Mouse (Mus musculus) brown adipose tissue, adult 24 weeks (tissue): ENCODE measurements around the gene Bora. TPM values are rescaled to one million over a fixed set of nuclear protein-coding genes. Genes with fewer than 3 reads are reported as not detected.

Experiments
- H3K27ac ChIP-seq: fragments of 200-500 bp; replicated peaks from 2 replicates; pipeline ENCODE4 v1.5.1; 2012; ENCODE audit warnings: low read depth, mild to moderate bottlenecking, low read length
- H3K4me1 ChIP-seq: fragments of 200-500 bp; 2 replicates; pipeline ENCODE4 v1.6.1; 2012; ENCODE audit warnings: low read length, mixed read lengths; ENCODE audit not compliant: control insufficient read depth, insufficient read depth, insufficient read length
- H3K4me3 ChIP-seq: fragments of 200-500 bp; 2 replicates; pipeline ENCODE4 v1.5.1; 2012; ENCODE audit warnings: low read depth, mild to moderate bottlenecking, low read length, moderate library complexity; ENCODE audit not compliant: insufficient read depth
- polyA plus RNA-seq: library from polyadenylated mRNA; stranded (reverse); fragments of >200 nt; gene quantifications from 2 replicates; pipeline ENCODE4 v1.2.4, GENCODE M21; 2012; ENCODE audit not compliant: missing spikeins, insufficient read depth, insufficient read length

Bora gene
- polyA plus RNA-seq, 1 experiment: 2.2 TPM

- peaks cover 12% of the 10 kb centered on the region for H3K4me1 ChIP-seq
- H3K27ac ChIP-seq: no peak overlapping the region
- no peak overlapping the region for H3K4me3 ChIP-seq
These were observed 2.5 kb upstream of the Bora start for GRCm38 (mm10) chr14:99043499-99043898.

DNA sequence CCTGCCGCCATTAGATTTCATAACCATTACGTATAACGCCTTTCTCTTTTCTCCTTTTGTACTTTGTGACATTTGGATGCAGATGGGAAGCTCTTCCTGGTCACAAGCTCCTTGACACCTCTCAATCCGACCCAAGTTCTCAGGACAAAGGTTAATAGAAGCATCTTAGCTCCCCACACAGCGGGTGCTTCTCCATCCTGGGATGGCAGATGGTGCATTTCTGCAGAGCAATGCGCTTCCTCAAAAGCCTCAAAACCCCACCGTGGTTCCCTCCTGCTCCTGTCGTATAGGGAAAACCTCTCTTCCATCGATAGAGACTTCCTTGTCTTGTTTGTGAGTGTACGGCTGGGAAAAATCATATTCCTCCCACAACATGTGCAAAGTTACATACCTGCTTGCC is 1.9 kb upstream of the Bora start:
- H3K4me1 ChIP-seq: peaks cover 12% of the 10 kb centered on the region
- H3K4me3 ChIP-seq: no peak overlapping the region
- no peak overlapping the region for H3K27ac ChIP-seq

DNA sequence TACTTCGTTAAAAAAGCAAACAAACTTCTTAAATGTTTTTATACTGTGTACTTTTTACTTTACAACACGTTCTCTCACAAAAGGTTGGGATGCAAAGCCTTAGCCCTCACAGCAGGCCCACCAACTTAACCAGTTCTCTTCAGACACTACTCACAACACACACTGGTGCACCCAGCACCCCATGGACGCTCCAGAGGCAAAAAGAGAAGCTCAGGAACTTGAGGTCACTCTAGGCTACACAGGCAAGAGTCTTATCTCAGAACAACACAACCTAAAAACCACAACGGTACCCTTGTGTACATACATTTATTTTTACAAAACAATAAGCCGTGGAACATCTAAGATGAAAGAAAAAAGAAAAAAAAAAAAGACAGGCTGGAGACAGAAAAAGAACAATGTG is 1.3 kb upstream of the Bora start:
- H3K4me1 ChIP-seq: peaks cover 12% of the 10 kb centered on the region
- H3K4me3 ChIP-seq: peak overlapping the region; percentile 87

DNA sequence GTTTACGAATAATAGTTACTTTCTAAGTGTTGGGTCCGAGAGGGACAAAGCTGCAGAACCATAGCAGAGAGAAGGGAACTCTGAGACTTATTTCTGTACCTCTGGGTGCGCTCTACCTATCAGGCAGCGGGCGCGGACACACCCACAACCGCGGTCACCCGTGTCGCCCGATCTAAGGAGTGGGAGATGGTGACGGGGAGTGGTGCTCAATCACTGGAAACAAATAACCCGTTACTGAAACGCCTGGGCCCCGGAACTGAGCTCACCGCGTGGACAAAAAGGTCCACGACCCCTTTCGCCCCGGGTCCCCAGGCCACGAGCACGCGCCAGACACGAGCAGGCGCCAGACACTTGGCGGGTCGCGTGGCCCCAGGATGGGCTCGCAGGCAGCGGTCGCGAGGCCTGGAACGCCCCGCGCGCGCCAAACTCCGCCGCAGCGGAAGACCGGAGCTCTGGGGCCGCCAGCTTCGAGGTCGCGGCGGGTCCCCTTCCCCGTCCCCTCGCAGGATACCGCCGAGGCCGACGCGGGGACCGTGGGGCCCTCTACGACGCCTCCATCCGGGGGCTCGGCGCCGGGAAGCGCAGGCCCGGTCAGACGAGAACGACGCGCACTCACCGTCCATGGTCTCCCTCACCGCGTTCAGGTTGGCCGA is 518 bp upstream of the Bora start:
- peaks cover 12% of the 10 kb centered on the region for H3K4me1 ChIP-seq
- peak overlapping the region; percentile 87 for H3K4me3 ChIP-seq
- H3K27ac ChIP-seq: peak overlapping the region; percentile 23; the same call in 1 of the 2 replicates

More for the DNA sequence above, 1.3 kb upstream of the Bora start:
- H3K27ac ChIP-seq: no peak overlapping the region

GRCm38 (mm10) chr14:99046782-99047181 is 760 bp downstream of the Bora start:
- Histone ChIP-seq H3K27ac (no peak overlapping the region), H3K4me3 (peak overlapping the region; percentile 87), H3K4me1 (peaks cover 9% of the 10 kb centered on the region)

GRCm38 (mm10) chr14:99058959-99059586 is 13.1 kb downstream of the Bora start:
- Histone ChIP-seq H3K4me1 (no peaks in the 10 kb centered on the region), H3K4me3 (no peak overlapping the region), H3K27ac (no peak overlapping the region)

DNA sequence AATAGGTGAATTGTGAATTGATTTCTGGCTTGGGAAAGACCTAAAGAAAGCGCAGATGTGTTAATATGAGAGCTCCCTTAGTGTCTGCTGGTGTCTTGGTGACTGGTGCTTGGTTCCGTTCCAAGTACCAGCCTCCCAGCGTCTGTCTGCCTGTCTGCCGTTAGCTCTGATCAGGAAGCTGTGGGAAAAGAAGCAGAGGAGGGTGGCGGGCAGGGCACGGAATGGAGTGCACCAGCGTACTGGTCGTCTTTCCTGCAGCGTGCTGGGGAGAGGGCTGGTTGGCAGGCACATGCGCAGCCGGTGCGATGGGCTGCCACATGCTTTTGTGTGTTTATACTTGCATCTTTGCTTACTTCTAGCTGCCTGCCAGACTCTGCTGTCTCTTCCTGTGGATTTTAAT is 14.6 kb downstream of the Bora start:
- H3K27ac ChIP-seq: no peak overlapping the region
- no peak overlapping the region for H3K4me3 ChIP-seq
- no peaks in the 10 kb centered on the region for H3K4me1 ChIP-seq

GRCm38 (mm10) chr14:99063091-99063490 is 17.1 kb downstream of the Bora start:
- H3K27ac ChIP-seq: no peak overlapping the region
- no peaks in the 10 kb centered on the region for H3K4me1 ChIP-seq
- no peak overlapping the region for H3K4me3 ChIP-seq

DNA sequence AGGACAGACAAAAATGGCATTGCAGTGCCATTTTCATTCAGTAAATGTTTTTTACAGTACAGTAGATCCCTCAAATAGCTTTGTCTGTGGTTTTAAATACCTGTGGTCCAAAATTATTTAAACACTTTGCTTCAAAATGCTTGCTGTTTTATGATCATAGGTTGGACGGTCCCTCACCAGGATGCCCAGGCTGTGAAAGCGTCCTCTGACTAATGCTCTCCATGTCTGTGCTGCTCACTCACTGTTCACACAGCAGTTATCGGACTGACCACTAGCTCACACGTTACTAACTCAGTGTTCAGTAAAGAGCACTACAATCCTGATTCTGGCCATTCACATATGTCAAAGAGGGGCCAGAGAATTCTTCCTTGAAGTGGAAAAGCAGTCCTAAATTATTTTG is 25.1 kb downstream of the Bora start:
- Histone ChIP-seq H3K4me3 (no peak overlapping the region), H3K27ac (no peak overlapping the region), H3K4me1 (no peaks in the 10 kb centered on the region)

GRCm38 (mm10) chr14:99088947-99089346 is 42.9 kb downstream of the Bora start:
- Histone ChIP-seq H3K4me1 (no peaks in the 10 kb centered on the region), H3K4me3 (no peak overlapping the region), H3K27ac (no peak overlapping the region)

DNA sequence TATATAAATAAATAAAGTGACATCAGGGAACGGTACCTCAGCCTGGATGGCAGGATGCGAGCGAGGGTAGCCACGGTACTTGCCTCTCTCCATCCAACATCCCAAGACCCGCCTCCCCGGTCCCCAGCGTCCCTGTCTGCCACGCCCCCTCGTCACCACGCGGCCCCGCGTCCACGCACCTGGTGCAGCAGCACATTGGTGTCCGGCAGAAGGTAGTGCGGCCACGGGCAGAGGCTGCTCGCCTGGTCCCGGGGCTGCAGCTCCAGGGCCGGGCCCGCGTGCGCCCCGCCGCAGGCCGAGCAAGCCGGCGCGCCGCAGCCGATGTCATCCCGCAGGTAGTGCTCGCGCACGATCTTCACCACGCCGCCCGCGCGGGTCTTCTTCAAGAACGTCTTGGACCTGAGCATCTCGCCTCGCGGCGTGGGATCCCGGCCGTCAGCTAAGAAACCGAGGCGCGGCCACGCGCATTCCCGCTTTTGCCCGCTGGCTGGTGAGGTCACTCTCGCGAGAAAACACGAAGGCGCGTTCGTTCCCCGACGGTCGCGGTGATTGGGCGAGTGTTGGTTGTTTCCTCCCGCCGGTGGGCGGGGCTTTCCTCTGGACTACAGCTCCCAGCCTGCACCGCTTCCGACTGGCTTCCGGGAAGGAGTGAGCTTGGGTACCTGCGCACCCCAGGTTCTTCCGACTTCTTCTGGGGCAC is 53.4 kb downstream of the Bora start, which contains the start of the genes Pibf1 and Dis3:
Gene Pibf1 (plus strand): TSS at position 158 of the 700 bp plus-strand sequence.
Gene Dis3 (minus strand): TSS at position 504 of the 700 bp plus-strand sequence.
- Histone ChIP-seq H3K4me1 (no peaks in the 10 kb centered on the region), H3K4me3 (peak within 1 kb of the TSS; percentile 95), H3K27ac (peak within 1 kb of the TSS; percentile 35; the same call in 1 of the 2 replicates)

GRCm38 (mm10) chr14:99099967-99100587 is 54.1 kb downstream of the Bora start:
- peak overlapping the region; percentile 95 for H3K4me3 ChIP-seq
- H3K4me1 ChIP-seq: no peaks in the 10 kb centered on the region
- H3K27ac ChIP-seq: peak overlapping the region; percentile 35; the same call in 1 of the 2 replicates

DNA sequence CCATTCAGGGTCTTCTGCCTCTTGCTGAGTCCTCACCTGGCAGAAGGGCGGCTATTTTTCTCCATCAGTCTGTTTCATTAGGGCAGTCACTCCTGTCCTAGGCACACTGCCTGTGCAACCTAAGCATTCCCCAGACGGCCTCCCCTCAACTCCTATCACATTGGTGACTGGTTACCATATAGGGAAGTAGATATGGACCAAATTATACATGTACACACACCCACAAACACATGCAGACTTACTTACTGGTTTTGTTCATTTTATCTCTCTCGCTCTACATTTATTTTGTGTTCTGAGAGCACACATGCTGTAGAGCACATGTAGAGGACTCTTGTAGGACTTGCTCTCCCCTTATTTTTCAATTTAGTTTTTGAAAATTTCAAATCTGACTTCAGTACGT is 57.0 kb downstream of the Bora start:
- no peak overlapping the region for H3K4me3 ChIP-seq
- no peak overlapping the region for H3K27ac ChIP-seq
- no peaks in the 10 kb centered on the region for H3K4me1 ChIP-seq

DNA sequence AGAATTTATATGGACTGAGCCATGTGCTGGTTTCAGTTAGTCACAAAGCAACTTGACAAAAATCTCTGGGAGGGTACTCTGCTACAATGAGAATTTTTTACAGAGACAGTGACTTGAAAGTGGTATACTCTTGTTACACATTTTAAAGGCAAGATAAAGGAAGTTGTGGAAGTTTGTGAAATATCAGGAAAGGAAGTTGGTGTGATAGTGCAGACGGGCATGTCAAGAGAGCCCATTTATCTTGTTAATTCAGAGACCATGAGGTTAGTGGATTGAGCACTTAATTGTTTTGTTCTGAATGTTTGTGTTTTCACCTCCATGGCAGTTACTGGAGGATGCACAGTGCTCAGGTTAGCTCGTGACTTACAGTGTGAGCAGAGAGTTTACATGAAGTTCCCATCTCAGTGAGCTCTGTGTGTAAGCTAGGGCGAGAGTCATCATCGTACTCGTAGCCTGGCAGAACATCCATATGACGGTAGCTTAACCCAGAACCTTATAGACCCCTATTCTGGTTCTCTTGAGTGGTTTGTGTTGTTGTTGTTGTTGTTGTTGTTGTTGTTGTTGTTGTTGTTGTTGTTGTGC is 58.6 kb downstream of the Bora start:
- Histone ChIP-seq H3K4me1 (no peaks in the 10 kb centered on the region), H3K27ac (no peak overlapping the region), H3K4me3 (no peak overlapping the region)

- Histone ChIP-seq H3K4me1 (no peaks in the 10 kb centered on the region), H3K27ac (no peak overlapping the region), H3K4me3 (no peak overlapping the region)
These were observed 60.6 kb downstream of the Bora start for GRCm38 (mm10) chr14:99106671-99107070.
